Mouse (Mus musculus) adrenal gland (tissue): ENCODE results near the gene Bcas3.
"Not testable (repeated sequence)": the region's sequence is repeated elsewhere in the genome, so short reads cannot be mapped to it uniquely, and the experiment has no call there.

Source experiments
- intact Hi-C: fragments of 180-260 bp; cut with DNase I; formaldehyde crosslinking; loops from one replicate; pipeline ENCODE4 v1.15.1; 2025

Gene Bcas3

GRCm38 (mm10) chr11:85470508-85470907, 117.5 kb downstream of the Bcas3 start:
- intact Hi-C loops: loop anchor here (10.0 kb wide), 1 partner anchor 504 kb away; no protein-coding TSS in a partner anchor

- intact Hi-C loops: loop anchor here (10.0 kb wide), 1 partner anchor 500 kb away; no protein-coding TSS in a partner anchor
Measured at GRCm38 (mm10) chr11:85474326-85474725, 121.4 kb downstream of the Bcas3 start.

DNA sequence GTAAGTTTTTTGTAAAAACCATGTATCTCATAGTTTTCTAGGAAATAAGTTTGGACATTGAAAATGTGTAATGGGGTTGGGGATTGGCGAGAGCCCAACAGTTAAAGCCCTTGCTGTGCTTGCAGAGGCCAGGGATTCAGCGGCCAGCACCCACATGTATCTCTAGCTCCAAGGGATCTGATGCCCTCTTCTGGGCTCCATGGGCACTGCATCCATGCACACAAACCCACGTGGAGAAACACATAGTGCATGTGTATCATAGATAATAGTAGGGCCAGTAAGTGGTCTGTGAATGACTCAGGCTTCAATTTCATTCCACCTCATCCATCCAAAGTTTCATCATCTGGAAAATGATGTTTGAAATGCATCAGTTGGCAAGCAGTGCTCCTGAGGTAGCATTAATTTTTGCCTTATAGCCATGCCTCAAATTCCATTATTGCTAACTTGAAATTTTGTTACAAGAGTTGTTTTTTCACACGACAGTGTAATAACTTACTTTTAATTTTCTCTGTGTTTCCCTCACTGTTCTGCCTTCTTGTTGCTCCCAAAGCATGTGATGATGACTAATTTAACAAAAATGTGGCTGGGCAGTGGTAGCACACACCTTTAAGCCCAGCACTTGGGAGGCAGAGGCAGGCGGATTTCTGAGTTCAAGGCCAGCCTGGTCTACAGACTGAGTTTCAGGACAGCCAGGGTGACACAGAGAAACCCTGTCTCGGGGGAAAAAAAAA, 129.9 kb downstream of the Bcas3 start:
- intact Hi-C loops: no loop called here

- intact Hi-C loops: no loop called here
Measured at GRCm38 (mm10) chr11:85485197-85485940, 132.4 kb downstream of the Bcas3 start.

DNA sequence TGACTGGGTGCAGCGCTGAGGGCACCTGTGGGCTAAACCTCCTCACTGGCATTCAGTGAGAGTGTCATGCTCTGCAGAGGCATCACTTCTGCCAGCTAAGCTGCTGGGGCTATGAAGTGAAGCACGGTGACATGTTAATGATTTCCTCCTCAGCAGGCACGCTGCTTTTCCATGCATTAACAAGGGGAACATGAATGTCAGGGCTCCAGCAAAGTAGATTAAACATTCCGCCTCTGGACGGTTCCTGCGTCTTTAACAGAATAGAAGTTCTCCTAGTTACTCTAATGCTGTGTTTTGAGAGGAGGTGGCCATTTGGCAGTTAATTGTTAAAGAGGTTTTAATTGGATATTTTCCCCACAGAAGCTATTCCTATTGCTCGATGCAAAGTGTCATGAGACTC, 134.5 kb downstream of the Bcas3 start:
- intact Hi-C loops: no loop called here

GRCm38 (mm10) chr11:85492231-85492630, 139.3 kb downstream of the Bcas3 start:
- intact Hi-C loops: no loop called here

DNA sequence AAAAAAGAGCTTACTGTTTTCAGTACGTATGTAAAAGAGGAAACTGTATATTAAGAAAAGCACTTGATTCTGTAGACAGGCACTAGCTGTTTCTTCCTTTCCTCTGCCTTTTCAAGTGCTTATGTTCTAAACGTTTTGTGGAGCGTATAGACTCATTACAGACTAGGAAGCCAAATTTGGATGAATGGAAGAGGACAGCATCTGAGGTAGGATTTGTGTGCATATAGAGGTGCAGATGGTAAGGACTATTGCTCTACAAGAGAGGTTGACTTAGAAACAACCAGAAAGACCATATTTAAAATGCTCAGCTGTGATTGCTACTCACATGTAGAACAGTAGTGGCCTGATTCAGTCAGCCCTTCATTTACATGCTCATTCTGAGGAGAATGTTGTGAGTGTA, 139.7 kb downstream of the Bcas3 start:
- intact Hi-C loops: no loop called here

DNA sequence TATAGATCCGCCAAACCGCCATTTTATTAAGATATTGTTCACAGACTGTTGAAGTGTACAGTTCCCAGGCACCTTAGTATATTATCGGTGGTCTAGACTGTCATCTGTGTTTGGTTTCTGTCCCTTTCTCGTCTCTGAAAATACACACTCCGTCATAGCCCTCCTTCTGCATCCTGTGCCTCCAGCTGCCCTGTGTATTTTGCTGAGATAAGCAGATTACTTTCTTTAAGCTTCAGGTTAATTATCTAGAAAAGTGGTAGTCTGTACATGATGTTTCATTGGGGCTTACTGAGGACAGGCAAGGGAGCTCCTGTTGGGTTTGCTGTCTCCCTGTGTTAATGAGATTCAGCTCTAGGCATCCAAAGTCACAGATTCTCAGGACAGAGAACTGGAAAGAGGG, 146.6 kb downstream of the Bcas3 start:
- intact Hi-C loops: no loop called here

DNA sequence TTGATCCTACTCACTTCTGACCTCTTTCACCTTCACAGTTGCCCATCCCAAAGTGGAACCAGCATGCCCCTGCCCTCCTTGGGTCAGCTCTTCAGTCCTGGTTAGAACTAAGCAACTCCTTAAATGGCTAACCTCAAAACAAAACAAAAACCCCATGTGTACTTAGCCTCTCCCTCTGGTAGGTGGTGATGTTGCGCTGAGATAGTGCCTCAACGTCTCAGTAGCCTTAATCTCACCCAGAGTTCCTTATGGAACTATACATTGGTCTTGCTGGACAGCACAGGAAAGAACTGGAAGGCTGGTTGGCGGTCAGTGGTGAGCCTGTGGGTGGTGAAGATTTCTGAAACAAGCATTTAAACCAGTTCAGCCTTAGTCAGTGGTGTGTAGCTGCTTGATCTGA, 149.1 kb downstream of the Bcas3 start:
- intact Hi-C loops: no loop called here

DNA sequence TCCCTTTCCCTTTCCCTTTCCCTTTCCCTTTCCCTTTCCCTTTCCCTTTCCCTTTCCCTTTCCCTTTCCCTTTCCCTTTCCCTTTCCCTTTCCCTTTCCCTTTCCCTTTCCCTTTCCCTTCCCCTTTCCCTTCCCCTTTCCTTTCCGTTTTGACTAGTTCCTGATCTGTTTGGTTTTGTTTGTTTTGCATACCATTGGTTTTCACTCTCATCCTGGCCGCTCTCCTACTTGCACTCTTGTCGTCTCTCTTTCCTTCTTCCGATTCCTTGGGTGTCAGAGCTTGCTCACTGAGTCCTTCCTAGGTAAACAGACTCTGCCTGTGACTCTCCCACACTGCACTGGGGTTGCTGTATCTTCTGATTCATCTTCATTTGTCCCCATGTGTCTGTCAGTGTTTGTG, 151.8 kb downstream of the Bcas3 start:
- intact Hi-C loops: not testable (repeated sequence)

DNA sequence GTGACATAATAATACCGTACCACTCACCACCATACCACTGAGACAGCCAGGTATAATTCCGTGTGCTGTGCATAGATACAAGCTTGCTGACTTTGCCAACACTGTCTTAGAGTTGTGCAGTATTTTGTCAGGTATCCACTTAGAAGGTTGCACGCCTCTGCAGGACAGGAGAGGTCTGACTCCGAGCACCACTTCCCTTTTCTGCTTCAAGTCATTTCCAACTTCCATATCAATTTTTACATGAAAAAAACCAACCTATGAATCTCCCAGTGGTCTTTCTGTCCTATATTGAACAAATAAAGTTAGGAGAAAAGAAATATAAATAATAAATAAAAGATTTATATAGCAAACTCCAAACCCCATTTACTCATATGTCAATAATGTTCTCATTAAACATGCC, 152.8 kb downstream of the Bcas3 start:
- intact Hi-C loops: no loop called here

DNA sequence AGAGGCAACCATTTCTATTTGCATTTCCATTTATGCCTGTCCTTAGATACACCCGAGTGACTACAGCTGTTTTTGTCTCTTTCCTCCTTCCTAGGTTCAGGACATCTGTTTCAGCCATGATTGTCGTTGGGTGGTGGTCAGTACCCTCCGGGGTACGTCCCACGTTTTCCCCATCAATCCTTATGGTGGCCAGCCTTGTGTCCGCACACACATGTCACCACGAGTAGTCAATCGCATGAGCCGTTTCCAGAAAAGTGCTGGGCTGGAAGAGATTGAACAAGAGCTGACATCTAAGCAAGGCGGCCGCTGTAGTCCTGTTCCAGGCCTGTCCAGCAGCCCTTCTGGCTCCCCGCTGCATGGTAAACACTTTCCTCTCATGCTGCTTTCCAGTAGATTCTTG, 156.4 kb downstream of the Bcas3 start:
- intact Hi-C loops: no loop called here

- intact Hi-C loops: no loop called here
Measured at GRCm38 (mm10) chr11:85511270-85511904, 158.4 kb downstream of the Bcas3 start.

DNA sequence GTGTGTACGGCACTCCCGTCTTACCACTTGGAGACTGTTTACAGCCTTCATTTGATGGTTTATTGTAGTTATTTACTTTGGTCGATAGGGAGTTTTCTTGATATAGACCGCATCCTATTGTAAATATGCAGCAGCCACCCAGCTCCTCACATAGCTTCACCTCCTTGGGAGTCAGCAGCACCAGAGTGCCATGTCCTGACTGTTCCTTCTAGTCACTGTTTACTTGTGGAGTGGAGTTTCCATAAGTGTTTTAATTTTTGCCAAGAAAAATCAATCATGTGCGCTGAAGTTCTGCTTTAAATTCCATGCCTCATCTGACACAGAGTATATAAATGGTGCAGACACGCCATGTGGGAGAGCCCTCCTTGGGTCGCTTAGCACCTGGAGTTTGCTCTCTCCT, 163.8 kb downstream of the Bcas3 start:
- intact Hi-C loops: no loop called here

- intact Hi-C loops: loop anchor here (2.0 kb wide), 1 partner anchor 315 kb away; the partner anchor contains the start of gene Tbx2
Measured at GRCm38 (mm10) chr11:85518025-85518756, 165.2 kb downstream of the Bcas3 start.

DNA sequence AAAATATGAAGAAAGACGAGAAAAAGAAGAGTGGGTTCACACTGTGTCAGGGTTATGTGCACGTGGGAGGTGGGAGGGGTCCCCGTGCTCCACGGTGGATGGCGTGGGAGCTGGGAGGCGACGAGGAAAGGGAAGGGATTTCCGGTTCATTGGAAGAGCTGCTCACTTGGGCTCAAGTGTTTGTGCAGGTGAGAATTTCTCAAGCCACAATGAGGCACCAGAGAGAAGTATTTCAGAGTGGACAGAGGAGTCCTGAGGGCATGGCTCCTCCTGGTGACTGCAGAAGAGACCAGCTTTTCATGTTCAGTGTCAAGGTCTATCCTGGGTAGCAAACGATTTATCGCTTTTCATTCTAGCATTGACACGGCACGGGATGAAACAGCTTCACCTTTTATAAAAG, 167.3 kb downstream of the Bcas3 start:
- intact Hi-C loops: loop anchor here (10.0 kb wide), 1 partner anchor 215 kb away; no protein-coding TSS in a partner anchor

DNA sequence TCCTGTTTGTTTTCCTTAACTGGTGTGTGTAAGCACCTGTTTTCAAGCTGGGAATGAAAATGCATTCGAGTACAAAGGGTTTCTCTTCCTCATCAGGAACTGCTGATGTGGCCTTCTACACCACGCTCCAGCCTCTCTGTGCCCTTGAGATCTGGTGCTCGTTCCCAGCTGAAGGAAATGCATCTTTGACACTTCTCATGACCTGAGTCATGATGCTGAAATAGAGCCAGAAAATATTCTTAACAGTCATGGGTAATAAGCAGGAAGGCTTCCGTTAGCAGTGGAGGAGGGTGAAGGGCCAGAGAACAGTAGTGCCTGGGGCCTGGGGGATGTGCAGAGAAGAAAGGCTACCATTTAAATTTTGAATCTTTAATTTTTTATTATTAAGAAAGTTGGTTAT, 168.0 kb downstream of the Bcas3 start:
- intact Hi-C loops: loop anchor here (10.0 kb wide), 1 partner anchor 214 kb away; no protein-coding TSS in a partner anchor

DNA sequence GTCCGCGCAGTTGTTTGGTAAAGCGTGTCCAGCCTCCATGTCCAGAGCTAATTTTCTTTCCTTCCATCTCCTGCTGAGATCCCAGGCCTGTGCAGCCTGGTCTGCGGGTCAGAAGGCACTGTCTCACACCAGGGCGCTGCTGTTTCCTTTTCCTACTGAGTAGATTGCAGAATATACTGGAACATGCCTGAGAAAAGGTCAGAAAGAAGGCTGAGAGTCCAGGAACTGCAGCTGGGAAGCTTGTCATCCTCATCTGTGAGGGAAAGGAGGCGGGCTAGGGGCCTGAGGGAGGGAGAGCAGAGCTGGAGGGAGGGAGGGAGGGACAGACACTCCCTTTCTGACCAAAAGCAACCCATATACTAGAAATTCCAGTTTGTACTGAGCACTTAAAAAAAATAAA, 170.7 kb downstream of the Bcas3 start:
- intact Hi-C loops: loop anchor here (10.0 kb wide), 1 partner anchor 211 kb away; no protein-coding TSS in a partner anchor

GRCm38 (mm10) chr11:85524186-85524585, 171.2 kb downstream of the Bcas3 start:
- intact Hi-C loops: loop anchor here (10.0 kb wide), 1 partner anchor 211 kb away; no protein-coding TSS in a partner anchor

DNA sequence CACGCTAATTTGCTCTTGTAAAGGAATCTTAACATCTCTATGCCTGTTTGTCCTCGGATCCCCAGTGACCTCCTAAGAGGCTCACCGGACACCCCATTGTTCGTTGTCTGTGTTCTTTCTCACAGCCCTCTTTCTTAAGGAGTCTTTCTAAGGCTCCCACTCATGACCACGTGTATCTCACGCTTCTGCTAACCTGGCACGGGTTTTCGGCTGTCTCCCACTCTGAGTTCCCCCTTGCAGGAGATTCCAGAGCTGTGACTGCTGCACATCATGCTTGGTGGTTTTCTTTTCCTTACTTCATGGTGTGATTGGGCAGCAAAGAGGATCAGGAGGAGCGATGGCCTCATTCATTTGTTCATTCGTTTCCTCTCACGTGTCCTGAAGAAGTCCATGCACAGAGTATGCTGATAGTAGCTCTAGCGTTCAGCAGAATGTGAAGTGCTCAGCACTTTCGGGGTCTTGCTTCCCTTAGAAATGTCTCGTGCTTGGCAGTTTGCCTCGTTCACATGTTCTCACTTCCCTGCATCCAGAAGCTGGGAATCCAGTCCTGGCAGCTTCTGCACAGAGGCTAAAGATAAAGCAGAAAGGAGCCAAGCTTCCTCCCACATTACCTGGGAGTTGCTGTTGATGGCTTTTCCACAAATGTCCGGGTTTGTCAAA, 172.0 kb downstream of the Bcas3 start:
- intact Hi-C loops: loop anchor here (10.0 kb wide), 1 partner anchor 210 kb away; no protein-coding TSS in a partner anchor
